In genomic region chr16:95421235-95421886, GRCm38 (mm10) we compare ENCODE assay signal across 21 mouse cellular contexts.
DNase-seq lines count a peak whose midpoint lies in the region; ATAC-seq and TF ChIP-seq lines count a peak whose summit lies in the region.
"Had no signal": no experiment of that assay in that cellular context is flagged by ENCODE, and none has a peak within 500 bp of the region (broad histone marks: within the 10 kb centered on the region; RNA-seq: fewer than 3 reads in every experiment).

No protein-coding gene starts in this region.

- DNase-seq in forebrain, embryonic 14.5 days (ENCODE audit: low spot score) = peak; percentile 30
- peak; percentile 85 for DNase-seq in midbrain, embryonic 11.5 days (ENCODE audit: low spot score, missing footprints)
- DNase-seq in midbrain, postnatal 0 days (ENCODE audit: low spot score) = no peak
- DNase-seq in adrenal gland, adult 18-20 months (ENCODE audit: low spot score in 2 of 2) = no peak
- DNase-seq in thymus, postnatal 10 days (ENCODE audit: low spot score in 2 of 2) = no peak
- DNase-seq: adrenal gland, postnatal 10 days; cerebellum, adult 8-10 months; forebrain, postnatal 0 days; gastrocnemius, postnatal 25 days; kidney, adult 8-10 months; kidney, postnatal 36 days; layer of hippocampus, adult 9-11 months; lung, postnatal 10 days; right cerebral cortex, postnatal 25 days; thymus, postnatal 4 days had no signal

- no peak overlapping the region for H3K4me2 ChIP-seq in forebrain, embryonic 14.5 days (ENCODE audit: low read length)
- H3K4me2 ChIP-seq in forebrain, embryonic 15.5 days (replicated peaks) = no peak overlapping the region
- no peak overlapping the region for H3K4me2 ChIP-seq in midbrain, embryonic 11.5 days
- H3K4me2 ChIP-seq in midbrain, postnatal 0 days (ENCODE audit: low read depth, low read length, poor library complexity, severe bottlenecking) = no peak overlapping the region
- no peak overlapping the region for H3K4me2 ChIP-seq in midbrain, embryonic 15.5 days
- H3K4me2 ChIP-seq: heart, embryonic 11.5 days; liver, embryonic 15.5 days had no signal

- no peaks in the 10 kb centered on the region; the same call in 1 of the 2 replicates for H3K4me1 ChIP-seq in forebrain, embryonic 14.5 days (ENCODE audit: control insufficient read depth, insufficient read depth, low read length)
- H3K4me1 ChIP-seq in forebrain, embryonic 15.5 days = no peaks in the 10 kb centered on the region
- H3K4me1 ChIP-seq in midbrain, embryonic 11.5 days (ENCODE audit: control insufficient read depth, insufficient read depth, low read length) = peaks cover 2% of the 10 kb centered on the region; the same call in 1 of the 2 replicates
- H3K4me1 ChIP-seq in midbrain, postnatal 0 days (ENCODE audit: insufficient read depth, low read length) = no peaks in the 10 kb centered on the region
- 0 out of 2 replicates have a peak, but pooled peaks cover 5% of the 10 kb centered on the region for H3K4me1 ChIP-seq in midbrain, embryonic 15.5 days
- H3K4me1 ChIP-seq: liver, embryonic 15.5 days had no signal

- H3K9me3 ChIP-seq in forebrain, embryonic 14.5 days (replicated peaks; ENCODE audit: control insufficient read depth, low read length) = no peaks in the 10 kb centered on the region
- H3K9me3 ChIP-seq in forebrain, embryonic 15.5 days = no peaks in the 10 kb centered on the region
- H3K9me3 ChIP-seq in midbrain, embryonic 11.5 days (ENCODE audit: control insufficient read depth, low read length) = no peaks in the 10 kb centered on the region
- H3K9me3 ChIP-seq in midbrain, postnatal 0 days (ENCODE audit: low read length) = no peaks in the 10 kb centered on the region
- no peaks in the 10 kb centered on the region for H3K9me3 ChIP-seq in midbrain, embryonic 15.5 days
- H3K9me3 ChIP-seq: liver, embryonic 15.5 days had no signal

- no peaks in the 10 kb centered on the region for H3K36me3 ChIP-seq in forebrain, embryonic 14.5 days (ENCODE audit: control insufficient read depth, insufficient read depth, low read length)
- no peaks in the 10 kb centered on the region for H3K36me3 ChIP-seq in forebrain, embryonic 15.5 days
- H3K36me3 ChIP-seq in midbrain, embryonic 11.5 days (ENCODE audit: control insufficient read depth, insufficient read depth, low read length) = no peaks in the 10 kb centered on the region
- no peaks in the 10 kb centered on the region for H3K36me3 ChIP-seq in midbrain, postnatal 0 days (ENCODE audit: insufficient read depth, low read length)
- no peaks in the 10 kb centered on the region for H3K36me3 ChIP-seq in midbrain, embryonic 15.5 days (replicated peaks)
- H3K36me3 ChIP-seq: liver, embryonic 15.5 days had no signal

- H3K9ac ChIP-seq in forebrain, embryonic 14.5 days (ENCODE audit: low read length) = no peak overlapping the region
- H3K9ac ChIP-seq in forebrain, embryonic 15.5 days (replicated peaks) = no peak overlapping the region
- no peak overlapping the region for H3K9ac ChIP-seq in midbrain, embryonic 11.5 days (ENCODE audit: low read length)
- H3K9ac ChIP-seq in midbrain, postnatal 0 days (replicated peaks; ENCODE audit: low read length, poor library complexity, severe bottlenecking) = no peak overlapping the region
- no peak overlapping the region for H3K9ac ChIP-seq in midbrain, embryonic 15.5 days
- H3K9ac ChIP-seq: forebrain, postnatal 0 days; liver, embryonic 15.5 days had no signal

- 29% methylated on average over 7 of the region's 7 CpGs for WGBS in forebrain, embryonic 14.5 days
- WGBS in forebrain, embryonic 15.5 days = 30% methylated on average over 7 of the region's 7 CpGs
- WGBS in midbrain, embryonic 11.5 days = 36% methylated on average over 7 of the region's 7 CpGs
- 31% methylated on average over 7 of the region's 7 CpGs for WGBS in midbrain, postnatal 0 days
- 30% methylated on average over 7 of the region's 7 CpGs for WGBS in midbrain, embryonic 15.5 days

- no peak overlapping the region for H3K4me3 ChIP-seq in forebrain, embryonic 14.5 days (ENCODE audit: low read depth, low read length)
- H3K4me3 ChIP-seq in forebrain, embryonic 15.5 days = no peak overlapping the region
- H3K4me3 ChIP-seq in midbrain, embryonic 11.5 days (ENCODE audit: low read depth, low read length) = no peak overlapping the region
- H3K4me3 ChIP-seq in midbrain, postnatal 0 days (ENCODE audit: low read depth, low read length) = no peak overlapping the region
- H3K4me3 ChIP-seq in midbrain, embryonic 15.5 days = no peak overlapping the region
- H3K4me3 ChIP-seq: liver, embryonic 15.5 days had no signal

- no peak for TF ChIP-seq CTCF in midbrain, postnatal 0 days (IDR thresholded peaks at IDR 0.05)

- no peak for ATAC-seq in forebrain, embryonic 14.5 days
- ATAC-seq in forebrain, embryonic 15.5 days (replicated peaks) = no peak
- peak; percentile 70 for ATAC-seq in midbrain, embryonic 11.5 days (ENCODE audit: low FRiP score)
- no peak for ATAC-seq in midbrain, postnatal 0 days (ENCODE audit: low FRiP score)
- ATAC-seq in common myeloid progenitor, adult 5-6 weeks (replicated peaks; ENCODE audit: low read depth, poor library complexity, severe bottlenecking) = peak; percentile 68
- peak; percentile 45; the same call in 1 of the 2 replicates for ATAC-seq in midbrain, embryonic 15.5 days (replicated peaks)
- ATAC-seq: forebrain, postnatal 0 days had no signal

- H3K27me3 ChIP-seq in forebrain, embryonic 14.5 days (replicated peaks; ENCODE audit: control insufficient read depth, insufficient read depth, low read length) = no peaks in the 10 kb centered on the region
- no peaks in the 10 kb centered on the region for H3K27me3 ChIP-seq in forebrain, embryonic 15.5 days
- H3K27me3 ChIP-seq in midbrain, embryonic 11.5 days (ENCODE audit: control insufficient read depth, insufficient read depth, low read length) = no peaks in the 10 kb centered on the region
- no peaks in the 10 kb centered on the region for H3K27me3 ChIP-seq in midbrain, postnatal 0 days (ENCODE audit: insufficient read depth, low read length)
- no peaks in the 10 kb centered on the region for H3K27me3 ChIP-seq in midbrain, embryonic 15.5 days (replicated peaks)
- H3K27me3 ChIP-seq: liver, embryonic 15.5 days had no signal

- H3K27ac ChIP-seq in forebrain, embryonic 14.5 days (ENCODE audit: low read depth, low read length) = no peak overlapping the region
- H3K27ac ChIP-seq in forebrain, embryonic 15.5 days (replicated peaks) = no peak overlapping the region
- H3K27ac ChIP-seq in midbrain, embryonic 11.5 days (ENCODE audit: low read depth, low read length) = no peak overlapping the region
- H3K27ac ChIP-seq in midbrain, postnatal 0 days (ENCODE audit: low read depth, low read length) = no peak overlapping the region
- H3K27ac ChIP-seq in midbrain, embryonic 15.5 days = no peak overlapping the region
- H3K27ac ChIP-seq: liver, embryonic 15.5 days; stomach, postnatal 0 days had no signal

Comparison
In these comparisons a context has a peak if more than half of its experiments do, and no peak if none do; other contexts are left out.
1. ATAC-seq: peak in midbrain, embryonic 11.5 days (single experiment), common myeloid progenitor, adult 5-6 weeks (single experiment) and midbrain, embryonic 15.5 days (single experiment); none in forebrain, embryonic 14.5 days (single experiment), forebrain, embryonic 15.5 days (single experiment) and midbrain, postnatal 0 days (single experiment).
2. DNase-seq: peak in forebrain, embryonic 14.5 days (single experiment) and midbrain, embryonic 11.5 days (single experiment); none in midbrain, postnatal 0 days (single experiment), adrenal gland, adult 18-20 months (0 of 2) and thymus, postnatal 10 days (0 of 2).